Mouse (Mus musculus): Measurements from ENCODE around the gene Zgpat. TPM values are rescaled to one million over a fixed set of nuclear protein-coding genes. Genes with fewer than 3 reads are reported as not detected.

Zgpat gene
- polyA plus RNA-seq, 1 experiment from 2014 or later, result 35.0 TPM

- Histone ChIP-seq H3K9ac (ENCODE audit: low read length) (no peak within 1 kb of the TSS), H3K9me3 (ENCODE audit: control insufficient read depth, low read length) (no peaks in the 10 kb centered on the region), H3K4me1 (ENCODE audit: control insufficient read depth, insufficient read depth, low read length) (no peaks in the 10 kb centered on the region), H3K4me2 (ENCODE audit: low read depth, severe bottlenecking) (no peak within 1 kb of the TSS), H3K27ac (replicated peaks; ENCODE audit: low read depth, low read length) (no peak within 1 kb of the TSS), H3K27me3 (ENCODE audit: control insufficient read depth, insufficient read depth, low read length) (no peaks in the 10 kb centered on the region), H3K36me3 (ENCODE audit: control insufficient read depth, insufficient read depth, low read length) (peaks cover 10% of the 10 kb centered on the region), H3K4me3 (ENCODE audit: low read depth, low read length) (no peak within 1 kb of the TSS)
- ATAC-seq (ENCODE audit: insufficient number of reproducible peaks, low FRiP score, low TSS enrichment, low read depth) (no peak), DNase-seq (ENCODE audit: low spot score) (no peak)
- WGBS, result 93% methylated on average over 12 of the region's 12 CpGs
These were observed 15.1 kb downstream of the Zgpat start, which contains the start of gene Lime1 for GRCm38 (mm10) chr2:181379778-181380177. Gene Lime1, plus strand, starts transcription at chr2:181380078.

DNA sequence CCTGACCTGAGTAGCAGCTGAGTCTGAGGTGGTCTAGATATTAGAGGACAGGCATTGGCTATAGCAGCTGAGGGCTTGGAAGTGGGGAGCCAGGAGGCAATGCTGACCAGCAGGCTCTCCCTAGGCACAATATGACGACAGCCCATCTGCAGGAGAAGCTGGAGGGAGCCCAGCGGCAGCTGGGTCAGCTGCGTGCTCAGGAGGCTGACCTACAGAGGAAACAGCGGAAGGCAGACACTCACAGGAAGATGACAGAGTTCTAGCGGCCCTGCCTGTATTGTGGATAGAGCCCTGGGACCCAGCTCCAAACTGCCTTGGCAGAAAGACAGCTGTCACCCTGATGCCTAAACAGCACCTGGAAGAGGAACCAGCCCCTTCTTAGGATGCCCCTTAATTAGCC, 15.5 kb downstream of the Zgpat start:
- Histone ChIP-seq H3K4me1 (ENCODE audit: control insufficient read depth, insufficient read depth, low read length) (no peaks in the 10 kb centered on the region), H3K4me2 (ENCODE audit: low read depth, severe bottlenecking) (no peak overlapping the region), H3K9ac (ENCODE audit: low read length) (no peak overlapping the region), H3K36me3 (ENCODE audit: control insufficient read depth, insufficient read depth, low read length) (peaks cover 10% of the 10 kb centered on the region), H3K27me3 (ENCODE audit: control insufficient read depth, insufficient read depth, low read length) (no peaks in the 10 kb centered on the region), H3K9me3 (ENCODE audit: control insufficient read depth, low read length) (no peaks in the 10 kb centered on the region), H3K4me3 (ENCODE audit: low read depth, low read length) (no peak overlapping the region), H3K27ac (replicated peaks; ENCODE audit: low read depth, low read length) (no peak overlapping the region)
- no peak for DNase-seq (ENCODE audit: low spot score)
- 80% methylated on average over 5 of the region's 5 CpGs for WGBS
- no peak for ATAC-seq (ENCODE audit: insufficient number of reproducible peaks, low FRiP score, low TSS enrichment, low read depth)

- H3K4me1 ChIP-seq (ENCODE audit: control insufficient read depth, insufficient read depth, low read length), result no peaks in the 10 kb centered on the region
- H3K27ac ChIP-seq (replicated peaks; ENCODE audit: low read depth, low read length), result no peak overlapping the region
- no peak overlapping the region for H3K4me2 ChIP-seq (ENCODE audit: low read depth, severe bottlenecking)
- H3K27me3 ChIP-seq (ENCODE audit: control insufficient read depth, insufficient read depth, low read length), result no peaks in the 10 kb centered on the region
- H3K4me3 ChIP-seq (ENCODE audit: low read depth, low read length), result no peak overlapping the region
- no peak overlapping the region for H3K9ac ChIP-seq (ENCODE audit: low read length)
- peaks cover 10% of the 10 kb centered on the region for H3K36me3 ChIP-seq (ENCODE audit: control insufficient read depth, insufficient read depth, low read length)
- WGBS, result 90% methylated on average over 5 of the region's 5 CpGs
- H3K9me3 ChIP-seq (ENCODE audit: control insufficient read depth, low read length), result no peaks in the 10 kb centered on the region
- DNase-seq (ENCODE audit: low spot score) (no peak), ATAC-seq (ENCODE audit: insufficient number of reproducible peaks, low FRiP score, low TSS enrichment, low read depth) (no peak)
These were observed 16.4 kb downstream of the Zgpat start for GRCm38 (mm10) chr2:181381107-181381506.

GRCm38 (mm10) chr2:181381631-181382306, 17.0 kb downstream of the Zgpat start:
- Histone ChIP-seq H3K9ac (ENCODE audit: low read length) (no peak overlapping the region), H3K27me3 (ENCODE audit: control insufficient read depth, insufficient read depth, low read length) (no peaks in the 10 kb centered on the region), H3K27ac (replicated peaks; ENCODE audit: low read depth, low read length) (no peak overlapping the region), H3K4me1 (ENCODE audit: control insufficient read depth, insufficient read depth, low read length) (no peaks in the 10 kb centered on the region), H3K9me3 (ENCODE audit: control insufficient read depth, low read length) (no peaks in the 10 kb centered on the region), H3K4me2 (ENCODE audit: low read depth, severe bottlenecking) (no peak overlapping the region), H3K4me3 (ENCODE audit: low read depth, low read length) (no peak overlapping the region), H3K36me3 (ENCODE audit: control insufficient read depth, insufficient read depth, low read length) (peaks cover 11% of the 10 kb centered on the region)
- no peak for DNase-seq (ENCODE audit: low spot score)
- WGBS, result 90% methylated on average over 6 of the region's 6 CpGs
- no peak for ATAC-seq (ENCODE audit: insufficient number of reproducible peaks, low FRiP score, low TSS enrichment, low read depth)

DNA sequence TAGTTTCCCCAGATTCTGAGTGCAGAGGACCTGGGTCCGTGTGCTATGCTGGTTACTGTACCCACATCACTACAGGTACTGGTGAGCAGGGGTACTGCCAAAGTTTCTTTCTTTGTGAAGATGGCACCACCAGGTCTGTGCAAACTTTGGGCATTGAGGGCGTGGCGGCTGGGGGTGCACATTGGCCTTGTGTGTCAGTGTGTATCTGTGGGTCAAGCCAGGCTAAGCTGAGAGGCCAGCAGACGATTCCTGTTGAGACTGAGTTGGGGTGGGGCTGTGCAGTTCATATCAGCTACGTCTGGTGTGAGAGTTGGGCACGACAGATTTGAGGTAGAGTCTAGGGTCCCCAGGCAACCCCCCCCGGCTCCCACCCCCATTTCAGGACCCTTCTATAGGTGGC, 19.7 kb downstream of the Zgpat start:
- Histone ChIP-seq H3K9ac (ENCODE audit: low read length) (no peak overlapping the region), H3K36me3 (ENCODE audit: control insufficient read depth, insufficient read depth, low read length) (peaks cover 10% of the 10 kb centered on the region), H3K9me3 (ENCODE audit: control insufficient read depth, low read length) (no peaks in the 10 kb centered on the region), H3K4me1 (ENCODE audit: control insufficient read depth, insufficient read depth, low read length) (no peaks in the 10 kb centered on the region), H3K4me2 (ENCODE audit: low read depth, severe bottlenecking) (no peak overlapping the region), H3K27ac (replicated peaks; ENCODE audit: low read depth, low read length) (no peak overlapping the region), H3K4me3 (ENCODE audit: low read depth, low read length) (no peak overlapping the region), H3K27me3 (ENCODE audit: control insufficient read depth, insufficient read depth, low read length) (no peaks in the 10 kb centered on the region)
- WGBS, result 91% methylated on average over 7 of the region's 7 CpGs
- DNase-seq (ENCODE audit: low spot score) (no peak), ATAC-seq (ENCODE audit: insufficient number of reproducible peaks, low FRiP score, low TSS enrichment, low read depth) (0 out of 2 replicates have a peak, but pooled peaks have one; percentile 28)

GRCm38 (mm10) chr2:181384919-181385391, 20.2 kb downstream of the Zgpat start:
- Histone ChIP-seq H3K4me1 (ENCODE audit: control insufficient read depth, insufficient read depth, low read length) (no peaks in the 10 kb centered on the region), H3K4me3 (ENCODE audit: low read depth, low read length) (no peak overlapping the region), H3K4me2 (ENCODE audit: low read depth, severe bottlenecking) (no peak overlapping the region), H3K9me3 (ENCODE audit: control insufficient read depth, low read length) (no peaks in the 10 kb centered on the region), H3K27ac (replicated peaks; ENCODE audit: low read depth, low read length) (no peak overlapping the region), H3K27me3 (ENCODE audit: control insufficient read depth, insufficient read depth, low read length) (no peaks in the 10 kb centered on the region), H3K36me3 (ENCODE audit: control insufficient read depth, insufficient read depth, low read length) (peaks cover 10% of the 10 kb centered on the region), H3K9ac (ENCODE audit: low read length) (no peak overlapping the region)
- 86% methylated on average over 4 of the region's 4 CpGs for WGBS
- ATAC-seq (ENCODE audit: insufficient number of reproducible peaks, low FRiP score, low TSS enrichment, low read depth) (no peak), DNase-seq (ENCODE audit: low spot score) (no peak)

DNA sequence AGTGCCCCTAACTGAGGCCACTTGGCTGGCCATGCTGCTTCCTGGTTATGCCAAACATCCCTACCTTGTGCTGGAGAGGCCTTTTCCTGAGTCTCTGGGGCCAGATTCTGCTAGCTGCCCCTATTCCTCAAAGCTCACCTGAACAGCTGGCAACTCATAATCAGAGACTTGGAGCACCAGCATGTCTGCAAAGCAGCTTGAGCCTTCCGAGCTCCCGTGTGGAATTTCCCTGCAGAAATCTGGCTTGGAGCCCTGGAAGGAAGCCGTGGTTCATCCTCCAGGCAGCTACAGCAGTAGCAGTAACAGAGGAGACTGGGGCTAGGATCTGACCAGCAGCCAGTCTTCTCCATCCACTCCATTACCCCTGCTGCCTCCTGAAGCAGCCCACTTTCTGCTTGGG, 21.2 kb downstream of the Zgpat start:
- WGBS, result 90% methylated on average over 3 of the region's 3 CpGs
- no peak for ATAC-seq (ENCODE audit: insufficient number of reproducible peaks, low FRiP score, low TSS enrichment, low read depth)
- DNase-seq (ENCODE audit: low spot score), result no peak
- H3K4me3 ChIP-seq (ENCODE audit: low read depth, low read length), result no peak overlapping the region
- H3K27ac ChIP-seq (replicated peaks; ENCODE audit: low read depth, low read length), result no peak overlapping the region
- H3K9ac ChIP-seq (ENCODE audit: low read length), result no peak overlapping the region
- peaks cover 10% of the 10 kb centered on the region for H3K36me3 ChIP-seq (ENCODE audit: control insufficient read depth, insufficient read depth, low read length)
- H3K4me1 ChIP-seq (ENCODE audit: control insufficient read depth, insufficient read depth, low read length), result no peaks in the 10 kb centered on the region
- H3K9me3 ChIP-seq (ENCODE audit: control insufficient read depth, low read length), result no peaks in the 10 kb centered on the region
- H3K27me3 ChIP-seq (ENCODE audit: control insufficient read depth, insufficient read depth, low read length), result no peaks in the 10 kb centered on the region
- no peak overlapping the region for H3K4me2 ChIP-seq (ENCODE audit: low read depth, severe bottlenecking)

DNA sequence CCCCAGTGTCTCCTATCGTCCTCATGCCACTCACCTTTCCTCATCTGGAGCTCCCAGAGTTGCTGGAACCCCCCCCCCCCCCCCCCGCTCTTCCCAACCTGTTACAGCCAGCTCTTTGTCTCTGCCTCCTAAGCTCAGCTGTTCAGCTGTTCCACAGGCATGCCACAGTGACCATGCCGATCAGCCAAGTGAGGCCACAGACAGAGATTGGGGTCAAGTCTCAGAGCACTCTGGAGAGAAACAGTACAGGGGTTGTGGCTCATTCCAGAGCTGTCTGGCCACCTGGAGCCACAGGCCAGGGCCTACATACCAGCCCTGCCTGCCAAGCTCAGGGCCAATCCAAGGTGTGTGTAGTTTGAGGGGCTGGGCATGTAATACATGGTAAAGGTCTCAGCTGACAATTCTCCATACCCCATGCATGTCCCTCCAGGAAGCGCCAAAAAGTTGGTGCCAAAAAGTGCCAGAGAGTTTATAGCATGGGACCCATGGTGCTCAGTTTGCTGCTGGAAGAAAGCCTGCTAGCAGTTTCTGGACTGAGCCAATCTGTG, 22.0 kb downstream of the Zgpat start:
- H3K27me3 ChIP-seq (ENCODE audit: control insufficient read depth, insufficient read depth, low read length), result no peaks in the 10 kb centered on the region
- H3K27ac ChIP-seq (replicated peaks; ENCODE audit: low read depth, low read length), result no peak overlapping the region
- H3K4me3 ChIP-seq (ENCODE audit: low read depth, low read length), result no peak overlapping the region
- H3K36me3 ChIP-seq (ENCODE audit: control insufficient read depth, insufficient read depth, low read length), result peaks cover 13% of the 10 kb centered on the region
- WGBS, result 77% methylated on average over 3 of the region's 4 CpGs
- H3K4me2 ChIP-seq (ENCODE audit: low read depth, severe bottlenecking), result no peak overlapping the region
- ATAC-seq (ENCODE audit: insufficient number of reproducible peaks, low FRiP score, low TSS enrichment, low read depth) (no peak), DNase-seq (ENCODE audit: low spot score) (no peak)
- no peaks in the 10 kb centered on the region for H3K9me3 ChIP-seq (ENCODE audit: control insufficient read depth, low read length)
- no peaks in the 10 kb centered on the region for H3K4me1 ChIP-seq (ENCODE audit: control insufficient read depth, insufficient read depth, low read length)
- H3K9ac ChIP-seq (ENCODE audit: low read length), result no peak overlapping the region
